Mouse (Mus musculus) testis, adult 2 months (tissue): Measurements from ENCODE around the gene Hadh. TPM values are rescaled to one million over a fixed set of nuclear protein-coding genes. Genes with fewer than 3 reads are reported as not detected.

Experiments used
- H3K27ac ChIP-seq: fragments of 200-500 bp; 2 replicates; pipeline ENCODE4 v1.5.1; 2012; ENCODE audit warnings: low read depth, low read length; ENCODE audit not compliant: control insufficient read depth, insufficient read depth
- H3K27me3 ChIP-seq: fragments of 200-500 bp; 2 replicates; pipeline ENCODE4 v1.6.1; 2012; ENCODE audit warnings: mild to moderate bottlenecking, low read length, moderate library complexity; ENCODE audit not compliant: control insufficient read depth, insufficient read depth
- H3K36me3 ChIP-seq: fragments of 200-500 bp; 2 replicates; pipeline ENCODE4 v1.6.1; 2012; ENCODE audit warnings: mild to moderate bottlenecking, low read length; ENCODE audit not compliant: control insufficient read depth, insufficient read depth
- H3K4me1 ChIP-seq: fragments of 200-500 bp; 2 replicates; pipeline ENCODE4 v1.6.1; 2012; ENCODE audit warnings: low read length; ENCODE audit not compliant: control insufficient read depth, insufficient read depth
- H3K4me3 ChIP-seq: fragments of 200-500 bp; 2 replicates; pipeline ENCODE4 v1.5.1; 2012; ENCODE audit warnings: low read depth, mild to moderate bottlenecking, low read length, moderate library complexity, mixed read lengths; ENCODE audit not compliant: control insufficient read depth
- CTCF ChIP-seq: fragments of 200-500 bp; IDR thresholded peaks from 2 replicates; pipeline ENCODE4 v1.5.1; 2012; ENCODE audit warnings: low read depth, mild to moderate bottlenecking, inconsistent platforms, low read length, moderate library complexity; ENCODE audit not compliant: control insufficient read depth, insufficient read depth, insufficient replicate concordance
- POLR2A ChIP-seq: fragments of 200-500 bp; IDR thresholded peaks from 2 replicates; pipeline ENCODE4 v1.6.1; 2012; ENCODE audit warnings: low read depth, mild to moderate bottlenecking, inconsistent platforms, low read length, moderate library complexity; ENCODE audit not compliant: control insufficient read depth
- polyA plus RNA-seq: library from polyadenylated mRNA; depleted of rRNA; stranded (reverse); fragments of >200 nt; gene quantifications from 2 replicates; pipeline ENCODE4 v1.2.3, GENCODE M21; 2012

The Hadh gene
- polyA plus RNA-seq, 1 experiment, result 36.2 TPM

DNA sequence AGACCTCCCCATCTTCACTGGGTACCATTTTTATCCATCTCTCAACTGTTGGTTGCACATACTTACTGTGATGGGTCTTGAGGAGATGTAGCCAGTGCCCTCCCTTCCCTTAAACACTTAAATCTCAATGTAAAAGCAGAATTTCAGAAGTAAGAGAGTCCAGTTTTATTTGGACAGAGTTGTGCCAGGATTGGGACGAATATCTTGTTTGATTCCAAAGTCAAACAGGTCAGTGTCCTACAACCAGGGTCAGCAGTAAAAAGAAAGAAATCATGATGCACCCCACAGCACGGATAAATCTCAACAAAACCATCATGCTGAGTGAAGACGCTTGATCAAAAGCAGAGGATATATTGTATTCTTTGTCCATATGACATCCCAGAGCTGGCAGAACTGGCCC lies 35.9 kb upstream of the Hadh start:
- no peak for TF ChIP-seq CTCF
- TF ChIP-seq POLR2A, result no peak
- H3K4me1 ChIP-seq, result peaks cover 2% of the 10 kb centered on the region; the same call in 1 of the 2 replicates
- no peaks in the 10 kb centered on the region for H3K27me3 ChIP-seq
- no peak overlapping the region for H3K4me3 ChIP-seq
- no peaks in the 10 kb centered on the region for H3K36me3 ChIP-seq
- no peak overlapping the region for H3K27ac ChIP-seq

DNA sequence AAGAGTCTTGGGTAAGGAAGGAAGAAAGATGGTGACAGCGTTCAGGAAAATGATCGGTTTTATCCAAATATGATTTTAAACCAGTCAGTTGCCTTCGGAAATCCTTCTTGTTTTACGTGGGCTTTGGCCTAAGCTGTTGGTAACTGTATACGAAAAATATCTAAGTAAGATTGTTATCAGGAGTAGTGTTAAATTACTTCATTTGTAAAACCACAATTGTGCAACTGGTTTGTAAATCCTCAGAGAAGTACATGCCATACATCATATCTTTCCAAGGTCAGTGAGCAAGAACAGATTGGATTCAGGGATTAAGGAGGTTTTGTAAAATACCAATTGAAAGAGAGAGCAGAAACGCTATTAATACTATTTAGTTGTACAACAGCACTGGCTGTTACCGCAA lies 34.4 kb upstream of the Hadh start:
- H3K4me3 ChIP-seq, result no peak overlapping the region
- no peaks in the 10 kb centered on the region for H3K27me3 ChIP-seq
- peaks cover 2% of the 10 kb centered on the region; the same call in 1 of the 2 replicates for H3K4me1 ChIP-seq
- TF ChIP-seq POLR2A, result no peak
- TF ChIP-seq CTCF, result no peak
- no peak overlapping the region for H3K27ac ChIP-seq
- no peaks in the 10 kb centered on the region for H3K36me3 ChIP-seq

DNA sequence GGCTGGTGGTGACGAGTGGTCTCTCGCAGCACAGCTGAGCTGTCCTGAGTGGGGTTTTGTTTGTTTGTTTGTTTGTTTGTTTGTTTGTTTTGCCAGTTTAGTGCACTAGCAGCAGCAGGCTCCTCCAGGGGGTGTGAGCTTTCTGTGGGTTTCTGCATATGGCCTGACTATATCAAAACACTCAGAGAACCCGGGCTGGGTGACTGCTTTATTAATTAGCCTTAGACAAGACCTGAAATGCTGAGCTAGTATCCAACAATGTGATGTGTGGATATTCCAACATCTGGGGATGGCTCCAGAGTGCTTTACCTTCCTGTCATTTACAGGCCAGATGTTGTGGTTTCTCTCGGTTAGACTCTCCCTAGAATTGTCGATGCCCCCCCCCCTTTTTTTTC lies 31.4 kb upstream of the Hadh start:
- TF ChIP-seq CTCF (no peak), POLR2A (no peak)
- Histone ChIP-seq H3K4me1 (peaks cover 2% of the 10 kb centered on the region; the same call in 1 of the 2 replicates), H3K36me3 (no peaks in the 10 kb centered on the region), H3K4me3 (peak overlapping the region; percentile 86), H3K27me3 (no peaks in the 10 kb centered on the region), H3K27ac (no peak overlapping the region)

DNA sequence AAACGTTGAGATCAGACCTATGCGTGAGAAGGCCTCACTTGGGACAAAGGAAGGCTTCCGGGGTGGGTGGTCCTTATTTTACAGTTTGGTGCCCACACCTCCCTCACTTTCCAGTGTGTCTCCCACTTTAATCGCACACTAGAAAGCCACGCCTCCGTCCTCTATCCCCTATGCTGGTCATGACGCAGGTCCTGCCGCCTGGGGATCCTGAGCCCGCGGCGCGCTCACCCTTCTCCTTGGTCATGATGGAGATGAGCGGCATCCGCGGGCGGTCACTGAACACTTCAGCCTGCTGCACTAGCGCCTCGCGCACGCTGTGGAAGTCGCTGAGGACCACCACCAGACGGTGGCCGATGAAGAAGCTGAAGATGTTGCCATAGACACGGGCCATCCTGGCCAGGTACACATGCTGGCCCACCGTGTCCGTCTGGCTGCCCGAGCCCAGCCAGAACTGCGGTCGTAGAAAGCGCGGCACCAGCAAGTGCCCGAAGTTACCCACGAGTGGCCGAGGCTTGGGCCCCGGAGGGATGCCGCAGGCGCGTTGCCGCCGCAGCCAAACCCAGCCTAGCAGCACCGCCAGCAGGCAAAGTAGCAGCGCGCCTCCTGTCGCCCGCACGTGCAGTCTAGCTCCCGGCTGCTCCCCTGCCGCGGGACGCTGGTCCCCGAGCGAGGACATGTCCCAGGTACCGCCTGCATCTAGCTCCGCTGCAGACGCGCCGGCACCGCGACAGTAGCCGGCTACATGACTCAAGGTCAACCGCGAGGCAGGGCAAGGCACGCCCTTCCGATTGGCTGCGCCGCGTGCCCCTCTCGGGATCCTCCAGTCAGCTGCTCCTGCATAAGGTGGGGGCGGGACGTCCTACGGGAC lies 30.8 kb upstream of the Hadh start, which contains the start of gene Cyp2u1:
Gene Cyp2u1 (minus strand): TSS at position 776 of the 868 bp plus-strand sequence.
- peaks cover 2% of the 10 kb centered on the region; the same call in 1 of the 2 replicates for H3K4me1 ChIP-seq

DNA sequence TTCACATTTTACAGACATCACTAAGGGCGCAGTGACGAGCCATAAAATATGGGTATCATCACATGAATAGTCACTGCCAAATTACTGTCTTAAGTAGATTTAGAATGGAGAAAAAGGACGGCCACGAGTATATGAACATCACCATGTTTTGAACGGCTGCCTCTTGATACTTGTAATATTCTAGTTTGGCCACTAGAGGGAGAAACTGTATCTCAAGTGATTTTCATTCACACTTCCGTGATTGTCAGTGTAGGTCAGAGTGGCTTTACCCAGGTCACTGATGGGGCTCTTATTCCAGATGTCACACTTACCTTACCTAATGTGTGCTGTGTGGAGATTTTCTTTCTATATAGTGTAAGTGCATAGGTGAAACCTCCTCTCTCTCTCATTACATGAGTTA lies 28.0 kb upstream of the Hadh start:
- no peak overlapping the region for H3K27ac ChIP-seq
- no peaks in the 10 kb centered on the region for H3K36me3 ChIP-seq
- H3K27me3 ChIP-seq, result no peaks in the 10 kb centered on the region
- H3K4me3 ChIP-seq, result no peak overlapping the region
- H3K4me1 ChIP-seq, result peaks cover 2% of the 10 kb centered on the region; the same call in 1 of the 2 replicates
- TF ChIP-seq CTCF, result no peak
- no peak for TF ChIP-seq POLR2A

More for the DNA sequence above, 30.8 kb upstream of the Hadh start, which contains the start of gene Cyp2u1:
- Histone ChIP-seq H3K27ac (no peak within 1 kb of the TSS), H3K27me3 (no peaks in the 10 kb centered on the region), H3K36me3 (no peaks in the 10 kb centered on the region), H3K4me3 (peak within 1 kb of the TSS; percentile 86)
- TF ChIP-seq CTCF, result no peak
- 0 out of 2 replicates have a peak, but pooled peaks have one; percentile 9 for TF ChIP-seq POLR2A

DNA sequence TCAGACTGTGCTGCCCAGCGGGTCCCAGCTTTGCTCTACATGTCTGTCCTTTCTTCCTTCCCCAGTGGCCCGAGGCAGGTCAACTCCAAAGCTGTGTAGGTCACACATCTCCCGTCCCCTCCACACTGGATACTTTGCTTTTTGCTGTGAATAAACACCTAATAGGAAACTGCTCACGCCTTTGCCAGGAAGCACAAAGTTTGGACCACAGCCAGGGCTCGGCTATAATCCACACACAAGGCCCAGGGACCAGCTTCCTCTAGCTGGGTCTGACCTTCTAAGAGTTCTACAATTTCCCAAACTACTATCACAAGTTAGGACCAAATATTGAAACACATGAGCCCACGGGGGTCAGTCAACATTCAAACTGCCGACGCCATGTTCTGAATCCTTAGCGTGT lies 27.2 kb upstream of the Hadh start:
- Histone ChIP-seq H3K27me3 (no peaks in the 10 kb centered on the region), H3K4me1 (peaks cover 2% of the 10 kb centered on the region; the same call in 1 of the 2 replicates), H3K27ac (no peak overlapping the region), H3K4me3 (no peak overlapping the region), H3K36me3 (no peaks in the 10 kb centered on the region)
- TF ChIP-seq CTCF (no peak), POLR2A (no peak)

DNA sequence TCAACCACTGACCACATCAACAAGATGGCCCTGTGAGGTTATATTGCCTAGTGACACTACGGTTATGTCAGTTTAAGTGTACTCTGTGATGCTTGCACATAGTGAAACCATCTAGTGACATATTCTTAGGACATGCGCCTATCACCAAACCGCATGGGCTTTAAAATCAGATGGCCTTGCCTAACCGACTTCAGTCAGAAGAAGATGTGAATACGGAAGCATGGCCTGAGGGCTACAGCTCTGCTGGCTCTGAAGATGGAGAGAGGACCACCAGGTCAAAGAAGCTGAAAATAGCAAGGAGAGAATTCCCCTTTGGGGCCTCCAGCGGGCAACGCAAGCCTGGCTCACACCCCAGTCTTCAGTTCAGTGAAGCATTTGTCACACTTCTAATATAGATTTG lies 25.0 kb upstream of the Hadh start:
- TF ChIP-seq CTCF, result no peak
- no peak for TF ChIP-seq POLR2A
- no peaks in the 10 kb centered on the region for H3K27me3 ChIP-seq
- H3K27ac ChIP-seq, result no peak overlapping the region
- H3K36me3 ChIP-seq, result no peaks in the 10 kb centered on the region
- no peaks in the 10 kb centered on the region for H3K4me1 ChIP-seq
- no peak overlapping the region for H3K4me3 ChIP-seq
